Mouse (Mus musculus) brain, adult 10 weeks (tissue): ENCODE results near the gene Smc3. TPM values are rescaled to one million over a fixed set of nuclear protein-coding genes. Genes with fewer than 3 reads are reported as not detected.

Experiments used
- polyA plus RNA-seq: library from polyadenylated mRNA; stranded (reverse); fragments of 350-450 nt; fragmentation: Illumina TruSeq; extraction: RNeasy Lipid Tissue Mini Kit (QIAGEN cat#74804); gene quantifications from one replicate; pipeline ENCODE4 v1.2.3, GENCODE M21; 2015; ENCODE audit warnings: low read depth, low replicate concordance

Smc3 gene
- polyA plus RNA-seq, result 25.1 TPM

GRCm38 (mm10) chr19:53599757-53600539 lies at the start of gene Smc3:
Gene Smc3, plus strand, starts transcription at chr19:53600398.

GRCm38 (mm10) chr19:53588968-53589367 lies 11.2 kb upstream of the Smc3 start, which contains the start of gene Nutf2-ps1:
Gene Nutf2-ps1, minus strand, starts transcription at chr19:53589068.

GRCm38 (mm10) chr19:53676718-53677634 lies 76.8 kb downstream of the Smc3 start, which contains the start of gene Rbm20:
Gene Rbm20, plus strand, starts transcription at chr19:53677306.

Other genes with a start within 250 kb of the Smc3 start
- gene Gm10197, start 228.6 kb upstream of the Smc3 start, polyA plus RNA-seq, result not detected
- gene Smndc1, start 209.8 kb upstream of the Smc3 start, polyA plus RNA-seq, result 41.1 TPM
- 12.0 TPM for gene Dusp5, start 71.3 kb upstream of the Smc3 start, polyA plus RNA-seq
- gene Nutf2-ps1, start 11.3 kb upstream of the Smc3 start, polyA plus RNA-seq, result 7.0 TPM
- 1.6 TPM for gene Rbm20, start 76.9 kb downstream of the Smc3 start, polyA plus RNA-seq